Mouse (Mus musculus): ENCODE data around the gene Rasgrf1. TPM values are rescaled to one million over a fixed set of nuclear protein-coding genes. Genes with fewer than 3 reads are reported as not detected.
"Not testable (repeated sequence)": the region's sequence is repeated elsewhere in the genome, so short reads cannot be mapped to it uniquely, and the experiment has no call there.

Rasgrf1 gene
- total and polyA plus RNA-seq, 2 experiments from 2014 or later, result 28.3 to 53.4 TPM

DNA sequence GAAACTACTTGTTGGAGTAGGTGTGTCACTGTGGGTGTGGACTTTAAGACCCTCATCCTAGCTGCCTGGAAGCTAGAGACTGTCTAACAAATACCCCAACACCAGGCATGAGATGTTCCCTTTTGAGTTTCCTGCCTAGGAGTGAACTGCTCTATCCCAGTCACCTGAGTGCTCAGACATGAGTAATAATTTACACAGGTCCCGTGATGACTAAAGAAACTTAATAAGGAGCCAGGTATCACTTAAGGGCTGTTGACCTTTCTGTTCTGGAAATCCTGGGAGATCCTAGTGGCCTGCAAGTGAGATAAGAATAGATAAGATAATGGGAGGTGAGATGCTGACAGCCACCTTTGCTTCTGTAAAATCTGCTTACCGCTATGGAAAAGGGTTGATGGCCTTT lies 131.2 kb downstream of the Rasgrf1 start:
- H3K4me2 ChIP-seq (ENCODE audit: low read depth, low read length), result no peak overlapping the region
- ATAC-seq (no peak), DNase-seq (ENCODE audit: low spot score) (no peak)
- no peak for TF ChIP-seq CTCF (IDR thresholded peaks at IDR 0.05; ENCODE audit: low read depth)
- no peaks in the 10 kb centered on the region for H3K9me3 ChIP-seq (ENCODE audit: low read length)
- no peak overlapping the region for H3K9ac ChIP-seq (replicated peaks; ENCODE audit: low read length)
- no peak overlapping the region for H3K27ac ChIP-seq
- H3K27me3 ChIP-seq (ENCODE audit: insufficient read depth, low read length), result no peaks in the 10 kb centered on the region
- 90% methylated on average over 2 of the region's 2 CpGs for WGBS
- H3K4me1 ChIP-seq (ENCODE audit: insufficient read depth, low read length), result no peaks in the 10 kb centered on the region
- no peak overlapping the region for H3K4me3 ChIP-seq (ENCODE audit: low read length)
- H3K36me3 ChIP-seq (ENCODE audit: insufficient read depth, low read length), result no peaks in the 10 kb centered on the region

DNA sequence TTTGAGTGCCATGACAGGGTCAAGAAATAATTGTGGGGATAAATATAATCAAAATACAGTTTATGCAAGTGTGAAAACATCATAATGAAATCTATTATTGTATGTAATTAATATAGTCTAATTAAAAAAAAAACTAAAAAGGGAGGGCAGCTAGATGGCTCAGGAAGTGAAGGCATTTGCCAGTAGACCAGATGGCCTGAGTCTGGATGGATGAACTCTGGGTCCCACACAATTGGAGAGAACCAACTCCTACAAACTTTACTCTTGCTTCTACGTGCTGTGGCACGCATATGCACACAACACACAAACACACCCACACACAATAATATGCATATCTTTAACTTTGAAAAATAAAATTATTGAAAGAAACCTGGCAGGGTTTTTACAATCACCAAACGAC lies 131.8 kb downstream of the Rasgrf1 start:
- Histone ChIP-seq H3K36me3 (ENCODE audit: insufficient read depth, low read length) (no peaks in the 10 kb centered on the region), H3K9ac (replicated peaks; ENCODE audit: low read length) (no peak overlapping the region), H3K27ac (no peak overlapping the region), H3K9me3 (ENCODE audit: low read length) (no peaks in the 10 kb centered on the region), H3K4me2 (ENCODE audit: low read depth, low read length) (no peak overlapping the region), H3K4me1 (ENCODE audit: insufficient read depth, low read length) (no peaks in the 10 kb centered on the region), H3K4me3 (ENCODE audit: low read length) (no peak overlapping the region), H3K27me3 (ENCODE audit: insufficient read depth, low read length) (no peaks in the 10 kb centered on the region)
- 88% methylated on average over 3 of the region's 3 CpGs for WGBS
- no peak for TF ChIP-seq CTCF (IDR thresholded peaks at IDR 0.05; ENCODE audit: low read depth)
- ATAC-seq, result no peak
- no peak for DNase-seq (ENCODE audit: low spot score)

DNA sequence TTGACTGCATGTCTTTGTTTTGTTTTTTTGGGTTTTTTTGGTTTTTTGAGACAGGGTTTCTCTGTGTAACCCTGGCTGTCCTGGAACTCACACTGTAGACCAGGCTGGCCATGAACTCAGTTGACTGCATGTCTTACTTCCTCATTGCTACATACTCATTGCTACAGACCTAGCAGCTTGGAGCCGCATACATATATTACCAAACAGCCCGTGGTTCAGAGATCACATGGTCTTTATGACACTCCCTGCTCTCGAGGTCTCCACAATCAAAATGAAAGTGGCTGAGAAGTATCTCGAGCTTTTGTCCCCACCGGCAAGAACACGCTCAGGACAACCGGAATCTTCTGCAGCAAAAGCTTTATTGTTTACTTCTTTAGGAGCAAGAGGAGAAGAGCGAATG lies 133.2 kb downstream of the Rasgrf1 start:
- not testable (repeated sequence) for H3K36me3 ChIP-seq (ENCODE audit: insufficient read depth, low read length); H3K9ac ChIP-seq (replicated peaks; ENCODE audit: low read length); H3K4me2 ChIP-seq (ENCODE audit: low read depth, low read length); H3K27ac ChIP-seq; DNase-seq (ENCODE audit: low spot score); H3K4me3 ChIP-seq (ENCODE audit: low read length); ATAC-seq; H3K4me1 ChIP-seq (ENCODE audit: insufficient read depth, low read length); H3K27me3 ChIP-seq (ENCODE audit: insufficient read depth, low read length); H3K9me3 ChIP-seq (ENCODE audit: low read length)
- 92% methylated on average over 8 of the region's 8 CpGs for WGBS

DNA sequence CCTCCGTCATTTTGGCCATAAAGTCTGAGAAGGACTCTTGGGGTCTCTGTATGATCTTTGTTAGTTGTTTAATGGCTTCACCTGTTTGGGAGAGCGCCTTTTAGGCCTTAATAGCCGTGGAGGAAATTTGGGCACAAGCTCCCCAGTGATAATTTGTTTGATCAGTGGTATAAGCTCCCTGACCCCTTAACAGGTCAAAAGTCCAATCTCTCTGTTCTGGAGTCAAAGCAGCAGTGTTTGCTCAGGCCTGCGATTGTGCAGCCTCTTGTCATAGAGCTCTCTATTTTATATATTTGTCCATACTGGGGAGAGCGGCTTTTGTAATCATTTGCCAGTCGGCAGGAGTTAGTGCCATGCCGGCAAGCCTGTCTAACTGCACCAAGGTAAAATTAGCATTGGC lies 135.5 kb downstream of the Rasgrf1 start:
- TF ChIP-seq CTCF (IDR thresholded peaks at IDR 0.05; ENCODE audit: low read depth), result no peak
- H3K27me3 ChIP-seq (ENCODE audit: insufficient read depth, low read length), result no peaks in the 10 kb centered on the region
- H3K9me3 ChIP-seq (ENCODE audit: low read length), result no peaks in the 10 kb centered on the region
- H3K36me3 ChIP-seq (ENCODE audit: insufficient read depth, low read length), result no peaks in the 10 kb centered on the region
- no peak overlapping the region for H3K9ac ChIP-seq (replicated peaks; ENCODE audit: low read length)
- WGBS, result 94% methylated on average over 7 of the region's 7 CpGs
- DNase-seq (ENCODE audit: low spot score) (no peak), ATAC-seq (no peak)
- H3K4me1 ChIP-seq (ENCODE audit: insufficient read depth, low read length), result no peaks in the 10 kb centered on the region
- H3K4me3 ChIP-seq (ENCODE audit: low read length), result no peak overlapping the region
- no peak overlapping the region for H3K4me2 ChIP-seq (ENCODE audit: low read depth, low read length)
- no peak overlapping the region for H3K27ac ChIP-seq

DNA sequence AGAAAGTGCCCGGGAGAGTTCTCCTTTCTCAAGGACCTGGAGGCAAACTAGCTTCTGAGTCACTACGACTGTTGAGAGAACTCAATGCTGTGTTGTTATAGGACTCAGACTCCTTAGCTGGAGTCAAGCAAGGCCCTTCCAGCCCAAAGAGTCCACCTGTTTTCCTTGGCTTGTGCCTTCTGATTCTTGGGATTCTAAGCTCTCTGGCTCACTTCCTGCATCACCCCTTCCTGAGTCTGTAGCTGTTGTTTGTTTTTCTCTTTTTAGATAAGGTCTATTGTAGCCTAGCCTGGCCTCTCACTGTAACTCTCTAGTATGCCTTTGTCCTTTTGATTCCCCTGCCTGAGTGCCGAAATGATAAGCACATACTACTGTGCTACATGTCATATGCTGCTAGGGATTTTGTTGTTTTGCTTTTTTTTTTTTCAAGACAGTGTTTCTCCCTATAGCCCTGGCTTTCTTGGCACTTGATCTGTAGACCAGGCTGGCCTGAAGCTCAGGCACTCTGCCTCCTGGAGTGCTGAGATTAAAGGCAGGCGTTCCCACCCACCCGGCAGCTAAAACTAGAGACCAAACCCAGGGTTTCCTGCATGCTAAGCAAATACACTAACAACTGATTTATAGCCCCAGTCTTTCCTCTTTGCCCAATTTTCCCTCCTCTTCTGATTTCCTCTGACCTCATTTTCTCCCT lies 138.4 kb downstream of the Rasgrf1 start:
- no peaks in the 10 kb centered on the region for H3K27me3 ChIP-seq (ENCODE audit: insufficient read depth, low read length)
- ATAC-seq, result no peak
- DNase-seq (ENCODE audit: low spot score), result no peak
- H3K36me3 ChIP-seq (ENCODE audit: insufficient read depth, low read length), result no peaks in the 10 kb centered on the region
- no peak for TF ChIP-seq CTCF (IDR thresholded peaks at IDR 0.05; ENCODE audit: low read depth)
- H3K4me3 ChIP-seq (ENCODE audit: low read length), result no peak overlapping the region
- H3K27ac ChIP-seq, result no peak overlapping the region
- no peak overlapping the region for H3K4me2 ChIP-seq (ENCODE audit: low read depth, low read length)
- no peaks in the 10 kb centered on the region for H3K4me1 ChIP-seq (ENCODE audit: insufficient read depth, low read length)
- H3K9me3 ChIP-seq (ENCODE audit: low read length), result no peaks in the 10 kb centered on the region
- 72% methylated on average over 5 of the region's 5 CpGs for WGBS
- H3K9ac ChIP-seq (replicated peaks; ENCODE audit: low read length), result no peak overlapping the region

DNA sequence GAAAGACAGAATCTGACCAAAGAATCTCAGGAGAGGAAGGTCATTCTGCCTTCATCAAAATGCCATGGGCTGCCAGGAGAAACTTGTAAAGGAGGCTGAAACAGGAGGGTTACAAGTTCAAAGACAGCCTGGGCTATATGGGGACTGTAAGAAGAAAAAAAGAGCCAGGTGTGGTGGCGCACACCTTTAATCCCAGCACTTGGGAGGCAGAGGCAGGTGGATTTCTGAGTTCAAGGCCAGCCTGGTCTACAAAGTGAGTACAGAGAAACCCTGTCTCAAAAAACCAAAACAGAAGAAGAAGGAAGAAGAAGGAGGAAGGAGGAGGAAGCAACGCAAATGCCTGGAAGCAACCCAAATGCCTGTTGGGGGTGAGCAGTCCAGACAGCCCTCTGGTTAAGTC lies 144.1 kb downstream of the Rasgrf1 start, which contains the start of gene Ctsh:
Ctsh (plus strand) TSS at position 301 of the 400 bp plus-strand sequence.
- Histone ChIP-seq H3K4me2 (ENCODE audit: low read depth, low read length) (peak within 1 kb of the TSS; percentile 67), H3K4me3 (ENCODE audit: low read length) (peak within 1 kb of the TSS; percentile 39), H3K36me3 (ENCODE audit: insufficient read depth, low read length) (no peaks in the 10 kb centered on the region), H3K9me3 (ENCODE audit: low read length) (no peaks in the 10 kb centered on the region), H3K9ac (replicated peaks; ENCODE audit: low read length) (0 out of 2 replicates have a peak within 1 kb of the TSS, but pooled peaks have one; percentile 40), H3K4me1 (ENCODE audit: insufficient read depth, low read length) (no peaks in the 10 kb centered on the region), H3K27ac (no peak within 1 kb of the TSS; the same call in 1 of the 2 replicates), H3K27me3 (ENCODE audit: insufficient read depth, low read length) (no peaks in the 10 kb centered on the region)
- ATAC-seq (0 out of 2 replicates have a peak, but pooled peaks have one; percentile 11), DNase-seq (ENCODE audit: low spot score) (no peak)
- no peak for TF ChIP-seq CTCF (IDR thresholded peaks at IDR 0.05; ENCODE audit: low read depth)
- 81% methylated on average over 2 of the region's 2 CpGs for WGBS
